Mouse (Mus musculus) liver, embryonic 16.5 days (tissue): ENCODE measurements around the gene Gm10309. TPM values are rescaled to one million over a fixed set of nuclear protein-coding genes. Genes with fewer than 3 reads are reported as not detected.

Source experiments
- ATAC-seq: fragments of 200-750 bp; cut with Nextera tagmentation; 2 replicates; pipeline ENCODE4 v1.8.0; 2017; ENCODE audit warnings: low read depth, mild to moderate bottlenecking, moderate number of reproducible peaks, moderate library complexity
- H3K27ac ChIP-seq: fragments of 300-500 bp; sonication (generic); 2 replicates; pipeline ENCODE4 v1.5.1; 2014; ENCODE audit warnings: mild to moderate bottlenecking, low read length
- H3K27me3 ChIP-seq: fragments of 300-500 bp; sonication (generic); 2 replicates; pipeline ENCODE4 v1.6.1; 2014; ENCODE audit warnings: low read depth, low read length, mixed read lengths; ENCODE audit not compliant: control insufficient read depth, insufficient read depth
- H3K36me3 ChIP-seq: fragments of 300-500 bp; sonication (generic); 2 replicates; pipeline ENCODE4 v1.6.1; 2014; ENCODE audit warnings: mild to moderate bottlenecking; ENCODE audit not compliant: control insufficient read depth, insufficient read depth
- H3K4me1 ChIP-seq: fragments of 300-500 bp; sonication (generic); 2 replicates; pipeline ENCODE4 v1.6.1; 2014; ENCODE audit warnings: low read depth, low read length, mixed read lengths; ENCODE audit not compliant: control insufficient read depth
- H3K4me2 ChIP-seq: fragments of 300-500 bp; sonication (generic); 2 replicates; pipeline ENCODE4 v1.6.1; 2014; ENCODE audit warnings: low read depth, low read length, mixed read lengths
- H3K4me3 ChIP-seq: fragments of 300-500 bp; sonication (generic); 2 replicates; pipeline ENCODE4 v1.5.1; 2014; ENCODE audit warnings: low read depth, mild to moderate bottlenecking, low read length
- H3K9ac ChIP-seq: fragments of 300-500 bp; sonication (generic); 2 replicates; pipeline ENCODE4 v1.6.1; 2014; ENCODE audit warnings: low read depth, low read length
- H3K9me3 ChIP-seq: fragments of 300-500 bp; sonication (generic); replicated peaks from 2 replicates; pipeline ENCODE4 v1.6.1; 2016; ENCODE audit warnings: low read length; ENCODE audit not compliant: control insufficient read depth
- WGBS: fragments of 180-500 bp; shearing (Covaris S2); extraction: QIAGEN DNeasy Blood & Tissue Kit; methylation state at CpG from one replicate; pipeline ENCODE4 v1.1.7; 2014; ENCODE audit not compliant: insufficient replicate concordance; 5-methylcytosine and 5-hydroxymethylcytosine counted together
- polyA plus RNA-seq: library from polyadenylated mRNA; unstranded; fragments of >200 nt; fragmentation: Nextera tagmentation; extraction: Ambion mirVana; gene quantifications from 2 replicates; pipeline ENCODE4 v1.2.1, GENCODE M21; 2015

Gene Gm10309
- 0.07 TPM in 1 of 2 replicates, not detected in the other for polyA plus RNA-seq

DNA sequence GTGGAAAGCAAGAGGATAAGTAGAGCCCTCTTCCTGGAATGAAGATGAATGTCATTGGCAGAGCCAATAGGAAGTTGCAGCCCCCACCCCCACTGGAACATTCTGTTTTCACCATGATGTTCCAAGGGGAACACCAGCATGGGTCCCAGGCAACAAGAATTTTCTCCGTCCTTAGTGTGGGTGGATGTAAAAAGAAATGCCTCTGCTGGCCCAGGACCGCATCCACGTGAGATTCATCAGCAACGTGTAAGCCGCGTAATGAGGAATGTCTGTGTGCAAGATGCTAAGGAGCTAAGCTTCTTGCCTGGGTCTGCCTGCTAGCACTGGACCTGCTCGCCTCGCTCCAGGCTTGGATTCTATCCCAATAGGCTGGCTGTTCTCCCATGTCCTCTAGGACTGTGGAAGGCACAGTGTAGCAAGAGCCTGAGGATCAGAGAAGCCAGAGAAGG lies at the start of gene Gm10309:
Gm10309 (minus strand) TSS at position 50 of the 449 bp plus-strand sequence.
- no peaks in the 10 kb centered on the region for H3K27me3 ChIP-seq
- 83% methylated on average over 8 of the region's 8 CpGs for WGBS
- no peaks in the 10 kb centered on the region; the same call in 1 of the 2 replicates for H3K4me1 ChIP-seq
- H3K4me2 ChIP-seq, result no peak within 1 kb of the TSS
- H3K9me3 ChIP-seq, result no peaks in the 10 kb centered on the region
- no peak for ATAC-seq
- H3K36me3 ChIP-seq, result no peaks in the 10 kb centered on the region
- no peak within 1 kb of the TSS for H3K9ac ChIP-seq
- no peak within 1 kb of the TSS for H3K4me3 ChIP-seq
- H3K27ac ChIP-seq, result no peak within 1 kb of the TSS

DNA sequence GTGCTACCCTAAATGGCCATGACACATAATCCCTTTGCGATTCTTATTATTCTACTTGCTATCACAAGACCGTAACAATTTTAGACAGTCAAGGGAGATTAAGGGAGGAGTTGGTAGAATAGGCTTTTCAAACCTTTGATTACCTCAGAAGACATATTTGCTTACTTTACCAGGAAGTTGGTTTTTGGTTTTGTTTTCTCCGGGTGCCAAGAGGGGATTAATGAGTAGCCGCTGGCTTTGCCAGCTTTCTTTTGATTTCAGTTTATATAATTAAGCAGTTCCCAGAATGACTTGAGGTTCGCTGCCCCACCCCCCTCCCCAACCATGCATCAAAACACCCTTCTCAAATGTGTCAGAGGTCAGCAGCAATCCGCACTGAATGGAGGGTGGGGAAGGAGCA lies 47.0 kb upstream of the Gm10309 start:
- Histone ChIP-seq H3K27me3 (no peaks in the 10 kb centered on the region), H3K27ac (no peak overlapping the region), H3K9ac (no peak overlapping the region), H3K4me1 (no peaks in the 10 kb centered on the region), H3K36me3 (no peaks in the 10 kb centered on the region), H3K4me3 (no peak overlapping the region), H3K9me3 (no peaks in the 10 kb centered on the region), H3K4me2 (no peak overlapping the region)
- WGBS, result 72% methylated on average over 6 of the region's 6 CpGs
- no peak for ATAC-seq

DNA sequence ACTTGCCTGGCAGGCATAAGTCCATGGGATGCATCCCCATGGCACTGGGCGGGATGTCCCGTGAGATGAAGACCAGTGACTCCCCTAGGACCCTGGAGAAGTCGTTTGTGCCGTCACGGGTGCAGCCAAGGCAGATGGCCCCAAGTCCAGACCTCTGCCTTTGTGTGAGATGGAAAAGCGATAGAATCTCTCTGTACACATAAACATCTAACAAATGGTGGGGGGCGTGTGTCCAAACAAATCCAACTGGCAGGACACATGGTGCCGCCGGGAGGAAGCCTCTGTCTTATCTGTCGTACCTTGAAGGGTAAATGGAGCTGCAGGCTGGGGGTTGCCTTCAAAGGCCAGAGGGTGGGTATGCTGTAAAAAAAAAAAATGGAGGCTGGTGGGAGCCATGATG lies 46.5 kb upstream of the Gm10309 start:
- ATAC-seq, result no peak
- Histone ChIP-seq H3K4me1 (no peaks in the 10 kb centered on the region), H3K9me3 (no peaks in the 10 kb centered on the region), H3K36me3 (no peaks in the 10 kb centered on the region), H3K4me3 (no peak overlapping the region), H3K9ac (no peak overlapping the region), H3K4me2 (no peak overlapping the region), H3K27ac (no peak overlapping the region), H3K27me3 (no peaks in the 10 kb centered on the region)
- WGBS, result 67% methylated on average over 10 of the region's 10 CpGs

DNA sequence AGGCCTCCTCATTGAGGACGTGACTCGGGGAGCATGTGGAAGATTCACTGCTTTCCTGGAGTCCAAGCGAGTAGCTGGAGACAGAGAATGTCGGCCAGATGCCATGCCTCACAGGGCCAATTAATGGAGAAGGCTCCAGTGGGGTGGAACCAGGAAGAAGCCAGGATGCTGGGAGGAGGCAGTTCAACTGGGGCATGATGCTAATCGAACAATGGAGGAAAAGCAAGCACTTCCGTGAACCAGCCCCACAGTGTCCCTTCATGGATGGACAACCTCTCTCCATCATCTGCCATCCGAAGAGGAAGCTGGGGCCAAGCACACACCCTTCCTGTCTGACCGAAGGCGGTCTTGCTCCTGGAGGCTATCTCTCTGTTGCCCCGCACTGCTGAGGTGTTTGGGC lies 44.1 kb upstream of the Gm10309 start:
- ATAC-seq, result no peak
- no peaks in the 10 kb centered on the region for H3K27me3 ChIP-seq
- H3K27ac ChIP-seq, result no peak overlapping the region
- H3K36me3 ChIP-seq, result no peaks in the 10 kb centered on the region
- no peak overlapping the region for H3K4me2 ChIP-seq
- H3K4me1 ChIP-seq, result no peaks in the 10 kb centered on the region
- WGBS, result 64% methylated on average over 10 of the region's 10 CpGs
- no peaks in the 10 kb centered on the region for H3K9me3 ChIP-seq
- H3K9ac ChIP-seq, result no peak overlapping the region
- no peak overlapping the region for H3K4me3 ChIP-seq

DNA sequence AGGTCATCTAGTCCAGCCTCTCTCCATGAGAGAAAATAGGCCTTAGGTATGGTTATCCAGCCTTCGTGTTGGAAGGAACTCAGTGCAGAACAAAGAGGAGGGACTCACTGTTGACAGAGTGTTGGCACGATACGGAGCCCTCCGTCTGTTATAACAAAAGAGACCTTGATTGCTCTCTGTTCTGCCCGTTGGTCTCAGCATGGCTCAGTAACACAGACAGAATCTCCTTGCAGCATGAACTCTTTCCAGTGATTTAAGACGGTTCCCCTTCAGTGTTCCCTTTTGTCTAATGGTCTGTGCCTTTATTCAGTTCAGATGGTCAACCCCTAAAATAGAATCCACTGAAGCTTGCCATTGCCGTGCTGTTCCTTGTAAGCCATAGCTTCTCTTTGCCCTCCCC lies 41.5 kb upstream of the Gm10309 start:
- Histone ChIP-seq H3K27me3 (no peaks in the 10 kb centered on the region), H3K4me1 (no peaks in the 10 kb centered on the region), H3K9me3 (no peaks in the 10 kb centered on the region), H3K36me3 (no peaks in the 10 kb centered on the region), H3K4me2 (no peak overlapping the region), H3K27ac (no peak overlapping the region), H3K4me3 (no peak overlapping the region), H3K9ac (no peak overlapping the region)
- no peak for ATAC-seq
- WGBS, result 65% methylated on average over 7 of the region's 7 CpGs

DNA sequence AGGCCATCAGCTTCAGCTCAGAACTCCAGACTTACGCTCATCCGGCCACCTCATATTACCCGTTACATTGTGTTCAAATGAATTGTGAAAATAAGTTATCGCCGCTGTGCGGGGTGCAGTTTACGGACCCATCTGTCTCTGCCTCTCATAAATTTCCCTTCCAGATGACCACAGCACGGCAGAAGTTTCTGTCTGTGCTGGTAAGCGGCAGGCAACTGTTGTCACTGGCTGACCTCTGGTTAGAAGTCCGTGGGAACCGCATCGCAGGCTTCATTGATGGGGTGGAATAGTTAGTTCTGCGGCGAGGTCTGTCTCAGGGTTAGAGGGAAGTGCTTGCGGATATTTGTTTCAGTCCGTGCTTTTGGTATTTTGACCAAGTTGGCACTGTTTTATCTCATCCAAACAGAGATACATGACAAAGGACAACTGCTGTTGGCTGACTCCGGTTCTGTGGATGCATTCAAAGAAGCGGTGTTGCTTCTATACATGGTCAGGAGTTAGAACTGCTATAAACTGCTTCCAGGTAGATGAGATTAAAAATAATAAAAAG lies 34.9 kb upstream of the Gm10309 start:
- H3K9ac ChIP-seq, result no peak overlapping the region
- no peaks in the 10 kb centered on the region for H3K36me3 ChIP-seq
- no peak overlapping the region for H3K27ac ChIP-seq
- no peak for ATAC-seq
- H3K4me3 ChIP-seq, result no peak overlapping the region
- no peak overlapping the region for H3K4me2 ChIP-seq
- WGBS, result 73% methylated on average over 18 of the region's 18 CpGs
- no peaks in the 10 kb centered on the region for H3K9me3 ChIP-seq
- no peaks in the 10 kb centered on the region for H3K4me1 ChIP-seq
- no peaks in the 10 kb centered on the region for H3K27me3 ChIP-seq

DNA sequence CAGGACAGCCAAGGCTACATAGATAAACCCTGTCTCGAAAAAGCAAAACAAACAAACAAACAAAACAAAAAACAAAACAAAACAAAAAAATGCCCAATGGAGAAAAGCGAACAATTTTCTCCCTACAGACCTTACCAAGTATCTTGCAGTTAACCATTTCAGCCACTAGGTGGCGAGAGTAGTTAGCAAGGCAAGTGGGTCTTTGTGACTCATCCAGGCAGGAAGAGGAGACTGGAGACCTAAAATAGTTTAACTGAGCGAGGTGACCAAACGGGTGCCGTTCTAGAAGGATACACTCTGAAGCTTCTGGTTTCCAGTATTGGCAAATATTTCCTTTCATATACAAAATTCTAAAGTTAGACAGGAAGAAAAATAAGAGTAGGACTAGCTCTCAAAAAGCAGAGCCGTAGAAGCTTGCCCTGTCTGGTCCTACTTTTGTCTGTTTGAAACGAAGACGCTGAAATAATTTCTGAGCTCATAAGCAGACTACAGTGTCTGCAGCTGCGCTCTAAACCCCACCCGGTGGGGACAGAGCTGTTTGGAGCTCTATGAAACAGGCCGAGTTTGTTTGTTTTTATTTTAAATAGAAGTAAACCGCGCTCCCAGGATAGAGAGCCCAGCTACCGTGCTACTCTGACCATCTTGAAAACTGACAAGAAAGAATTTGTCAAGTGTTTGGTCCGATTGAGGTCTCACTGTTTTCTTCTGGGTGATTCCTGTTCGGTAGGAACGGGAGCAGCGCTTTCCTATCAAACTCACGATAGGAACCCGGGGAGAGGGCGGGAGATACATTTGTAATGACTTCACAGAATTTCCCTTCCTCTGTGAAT lies 31.0 kb upstream of the Gm10309 start:
- ATAC-seq, result peak; percentile 58; the same call in 1 of the 2 replicates
- Histone ChIP-seq H3K4me1 (no peaks in the 10 kb centered on the region; the same call in 1 of the 2 replicates), H3K4me2 (peak overlapping the region; percentile 51), H3K4me3 (peak overlapping the region; percentile 32), H3K9ac (no peak overlapping the region), H3K27ac (peak overlapping the region; percentile 27; the same call in 1 of the 2 replicates), H3K27me3 (no peaks in the 10 kb centered on the region), H3K36me3 (no peaks in the 10 kb centered on the region), H3K9me3 (no peaks in the 10 kb centered on the region)
- 24% methylated on average over 22 of the region's 22 CpGs for WGBS

DNA sequence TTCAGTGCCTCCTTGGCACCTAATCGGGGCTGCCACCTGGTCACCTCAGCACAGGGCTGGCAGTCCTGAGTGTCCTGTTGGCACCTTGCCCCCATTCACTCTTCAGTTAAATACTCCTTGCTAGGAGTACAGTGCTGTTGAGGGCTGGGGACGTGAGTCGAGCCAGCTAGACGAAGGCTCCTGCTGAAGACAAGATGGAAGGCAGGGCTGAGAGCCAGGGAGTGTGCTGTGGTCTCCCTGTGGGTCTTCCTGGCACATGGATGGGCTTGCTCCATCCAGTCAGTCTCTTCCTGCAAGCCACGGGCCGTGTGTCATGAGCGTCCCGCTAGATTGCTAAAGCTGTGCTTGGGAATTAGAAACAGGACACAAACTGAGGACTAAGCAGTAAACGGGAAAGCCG lies 30.1 kb upstream of the Gm10309 start:
- no peak overlapping the region for H3K9ac ChIP-seq
- no peak overlapping the region for H3K4me3 ChIP-seq
- H3K4me2 ChIP-seq, result no peak overlapping the region
- H3K27ac ChIP-seq, result no peak overlapping the region
- H3K9me3 ChIP-seq, result no peaks in the 10 kb centered on the region
- peaks cover 3% of the 10 kb centered on the region; the same call in 1 of the 2 replicates for H3K4me1 ChIP-seq
- no peaks in the 10 kb centered on the region for H3K36me3 ChIP-seq
- WGBS, result 63% methylated on average over 10 of the region's 10 CpGs
- H3K27me3 ChIP-seq, result no peaks in the 10 kb centered on the region
- 0 out of 2 replicates have a peak, but pooled peaks have one; percentile 2 for ATAC-seq

DNA sequence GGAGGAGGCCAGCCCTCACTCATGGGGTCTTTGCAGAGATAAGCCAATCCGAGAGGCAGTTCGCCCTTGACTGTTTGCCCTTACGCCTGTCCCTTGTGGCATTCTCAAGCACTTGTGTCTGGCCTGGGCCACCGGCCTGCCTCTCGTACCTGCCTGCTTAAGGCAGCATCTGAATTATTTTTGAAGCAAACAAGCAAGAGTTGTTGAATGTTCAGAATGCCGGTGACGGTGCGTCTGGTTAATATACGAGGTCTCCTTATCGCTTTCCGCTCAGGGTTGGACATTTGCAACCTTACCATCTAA lies 28.5 kb upstream of the Gm10309 start:
- H3K4me2 ChIP-seq, result no peak overlapping the region
- no peak for ATAC-seq
- WGBS, result 73% methylated on average over 11 of the region's 11 CpGs
- no peaks in the 10 kb centered on the region for H3K36me3 ChIP-seq
- no peak overlapping the region for H3K27ac ChIP-seq
- H3K9me3 ChIP-seq, result no peaks in the 10 kb centered on the region
- H3K27me3 ChIP-seq, result no peaks in the 10 kb centered on the region
- H3K4me1 ChIP-seq, result peaks cover 4% of the 10 kb centered on the region; the same call in 1 of the 2 replicates
- H3K9ac ChIP-seq, result no peak overlapping the region
- H3K4me3 ChIP-seq, result no peak overlapping the region
